8 mouse cellular contexts compared by ENCODE assay signal in the genomic region with DNA sequence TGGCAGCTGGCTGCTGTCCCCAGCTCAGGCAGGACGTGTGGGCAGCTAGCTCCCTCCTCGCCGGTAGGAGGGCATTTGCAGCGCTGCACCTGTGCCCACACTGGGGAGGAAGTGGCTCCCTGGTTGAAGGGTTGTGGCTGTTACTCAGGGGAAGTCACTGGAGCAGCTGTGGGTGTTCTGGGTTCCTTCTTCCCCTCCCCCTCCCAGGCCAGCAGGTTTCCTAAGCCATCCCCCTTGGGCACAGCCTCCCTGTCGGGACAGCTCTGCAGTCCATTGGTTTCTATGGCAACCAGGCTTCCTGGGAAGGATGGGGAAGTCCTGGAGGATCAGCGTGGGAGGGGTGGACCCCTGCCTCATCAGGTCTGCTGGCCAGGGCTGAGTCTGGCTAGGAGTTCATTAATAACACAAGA. TPM values are rescaled to one million over a fixed set of nuclear protein-coding genes. Genes with fewer than 3 reads are reported as not detected.
DNase-seq lines count a peak whose midpoint lies in the region; ATAC-seq and TF ChIP-seq lines count a peak whose summit lies in the region.

No protein-coding gene starts in this region.

- H3K9me3 ChIP-seq in forebrain, embryonic 13.5 days (replicated peaks), result no peaks in the 10 kb centered on the region

- no peak for TF ChIP-seq POLR2A in spleen, adult 2 months (IDR thresholded peaks at IDR 0.05; ENCODE audit: low read depth, low read length)

- peak; percentile 62 for DNase-seq in kidney, postnatal 10 days
- no peak for DNase-seq in kidney, adult 11 months
- peak; percentile 79 to 90 for DNase-seq in spleen, adult 2 months (ENCODE audit: low read depth in 1 of 2, low spot score in 2 of 2)
- no peak for DNase-seq in adipocyte (ENCODE audit: low spot score)
- no peak for DNase-seq in cerebellum, postnatal 4 days (ENCODE audit: low spot score in 2 of 2)
- no peak for DNase-seq in heart, adult 8-10 months (ENCODE audit: low spot score)

- peak overlapping the region; percentile 20 for H3K27ac ChIP-seq in forebrain, embryonic 13.5 days
- peak overlapping the region; percentile 85 for H3K27ac ChIP-seq in spleen, adult 2 months (ENCODE audit: insufficient read depth, low read length)

- TF ChIP-seq CTCF in spleen, adult 2 months (IDR thresholded peaks at IDR 0.05; ENCODE audit: extremely low read depth, insufficient read depth, insufficient read length, insufficient replicate concordance), result peak; percentile 30; the same call in 1 of the 2 replicates

- peaks cover 14% of the 10 kb centered on the region for H3K36me3 ChIP-seq in forebrain, embryonic 13.5 days (ENCODE audit: poor library complexity, severe bottlenecking)
- H3K36me3 ChIP-seq in spleen, adult 2 months (ENCODE audit: control insufficient read depth, insufficient read depth, low read length), result no peaks in the 10 kb centered on the region

- peaks cover 79% of the 10 kb centered on the region for H3K4me1 ChIP-seq in forebrain, embryonic 13.5 days
- H3K4me1 ChIP-seq in spleen, adult 2 months (ENCODE audit: control insufficient read depth, insufficient read depth, insufficient read length), result peaks cover 55% of the 10 kb centered on the region

- 4% methylated on average over 6 of the region's 6 CpGs for WGBS in forebrain, embryonic 13.5 days
- WGBS in spleen, adult 2 months, result under 1% methylated on average over 6 of the region's 6 CpGs

- peak overlapping the region; percentile 80 for H3K4me2 ChIP-seq in forebrain, embryonic 13.5 days

- no peak for ATAC-seq in forebrain, embryonic 13.5 days
- peak; percentile 83 for ATAC-seq in megakaryocyte, adult 5-6 weeks (ENCODE audit: poor library complexity, severe bottlenecking)

- H3K27me3 ChIP-seq in forebrain, embryonic 13.5 days, result no peaks in the 10 kb centered on the region
- no peaks in the 10 kb centered on the region for H3K27me3 ChIP-seq in spleen, adult 2 months (ENCODE audit: control insufficient read depth, insufficient read depth, low read length)

- H3K9ac ChIP-seq in forebrain, embryonic 13.5 days, result peak overlapping the region; percentile 58

- no peak overlapping the region for H3K4me3 ChIP-seq in forebrain, embryonic 13.5 days
- H3K4me3 ChIP-seq in spleen, adult 2 months (ENCODE audit: extremely low read depth, insufficient read depth, insufficient read length), result peak overlapping the region; percentile 27; the same call in 1 of the 2 replicates

RNA-seq across cellular contexts. Expression of gene Trp53i11, which starts 5.3 kb away (rescaled TPM):
- 84.5 and 87.5 TPM in 2 replicates for polyA plus RNA-seq in forebrain, embryonic 13.5 days (2015; fragmentation: Nextera tagmentation; extraction: Ambion mirVana)
- total RNA-seq in megakaryocyte, adult 5-6 weeks (2015), result 2.2 and 4.5 TPM in 2 replicates
- 2.8 TPM in 2 replicates for total RNA-seq in megakaryocyte, adult 5-6 weeks (2017)
- 147 and 149 TPM in 2 replicates for polyA plus RNA-seq in spleen, adult 2 months (2012; rRNA removed)
- 10 to 100 TPM; 14.0 to 37.8 (median 23.2) TPM for total RNA-seq in heart, adult 8-10 months (2022)

Comparison
In these comparisons a context has a peak if more than half of its experiments do, and no peak if none do; other contexts are left out.
1. DNase-seq: peak in kidney, postnatal 10 days (single experiment) and spleen, adult 2 months (2 of 2); none in kidney, adult 11 months (single experiment), adipocyte (single experiment), cerebellum, postnatal 4 days (0 of 2) and heart, adult 8-10 months (single experiment).